Mouse (Mus musculus) heart, adult 2 months (tissue): ENCODE data around the gene Gpx3. TPM values are rescaled to one million over a fixed set of nuclear protein-coding genes. Genes with fewer than 3 reads are reported as not detected.

Experiments used
- DNase-seq, 2 experiments: peaks; one replicate each; pipeline ENCODE4 v3.0.0; 2021
- H3K27ac ChIP-seq: fragments of 200-600 bp; 2 replicates; pipeline ENCODE4 v1.8.1; 2022
- H3K27me3 ChIP-seq: fragments of 200-500 bp; 2 replicates; pipeline ENCODE4 v1.6.1; 2012; ENCODE audit warnings: mild to moderate bottlenecking, low read length, inconsistent platforms, mixed read lengths; ENCODE audit not compliant: control insufficient read depth, insufficient read depth
- H3K36me3 ChIP-seq: fragments of 200-500 bp; 2 replicates; pipeline ENCODE4 v1.6.1; 2012; ENCODE audit warnings: low read length, inconsistent platforms; ENCODE audit not compliant: control insufficient read depth, insufficient read depth
- H3K4me1 ChIP-seq: fragments of 200-500 bp; 2 replicates; pipeline ENCODE4 v1.6.1; 2011; ENCODE audit warnings: low read length; ENCODE audit not compliant: control insufficient read depth, insufficient read depth
- H3K4me3 ChIP-seq: fragments of 200-600 bp; 2 replicates; pipeline ENCODE4 v1.8.1; 2022
- H3K79me2 ChIP-seq: fragments of 200-500 bp; replicated peaks from 2 replicates; pipeline ENCODE4 v1.6.1; 2012; ENCODE audit warnings: mild to moderate bottlenecking, inconsistent platforms, low read length, moderate library complexity, mixed read lengths; ENCODE audit not compliant: control insufficient read depth, insufficient read depth
- H3K9ac ChIP-seq: fragments of 200-500 bp; 2 replicates; pipeline ENCODE4 v1.6.1; 2012; ENCODE audit warnings: low read depth, mild to moderate bottlenecking, control low read depth, inconsistent platforms, low read length, mixed read lengths
- CTCF ChIP-seq: fragments of 200-600 bp; IDR thresholded peaks from 2 replicates; pipeline ENCODE4 v1.8.1; 2022; ENCODE audit warnings: antibody characterized with exemption, mild to moderate bottlenecking, moderate library complexity
- EP300 ChIP-seq: fragments of 200-500 bp; IDR thresholded peaks from 2 replicates; pipeline ENCODE4 v1.6.1; 2011; ENCODE audit warnings: low read depth, low read length, control low read depth; ENCODE audit not compliant: insufficient read depth
- POLR2A ChIP-seq: fragments of 200-500 bp; IDR thresholded peaks from 2 replicates; pipeline ENCODE4 v1.6.1; 2011; ENCODE audit warnings: mild to moderate bottlenecking, low read depth, low read length, control low read depth; ENCODE audit not compliant: insufficient read depth
- WGBS: fragments of 180-500 bp; shearing (Covaris S2); methylation state at CpG from one replicate; pipeline ENCODE4 v1.1.7; 2018; 5-methylcytosine and 5-hydroxymethylcytosine counted together
- intact Hi-C: fragments of 180-260 bp; cut with DNase I; formaldehyde crosslinking; loops from one replicate; pipeline ENCODE4 v1.15.1; 2025
- polyA plus RNA-seq: library from polyadenylated mRNA; depleted of rRNA; stranded (reverse); fragments of >200 nt; gene quantifications from 2 replicates; pipeline ENCODE4 v1.2.3, GENCODE M21; 2012
- total RNA-seq, 2 experiments: library from RNA; stranded (reverse); gene quantifications; 2 replicates each; pipeline ENCODE4 v1.2.3; 2021

Gpx3 gene
- total and polyA plus RNA-seq, 3 experiments, result 219 to 401 (median 246) TPM

GRCm38 (mm10) chr11:54878893-54879292, 23.4 kb upstream of the Gpx3 start:
- Histone ChIP-seq H3K36me3 (no peaks in the 10 kb centered on the region; the same call in 1 of the 2 replicates), H3K27me3 (no peaks in the 10 kb centered on the region), H3K79me2 (no peaks in the 10 kb centered on the region), H3K4me3 (no peak overlapping the region), H3K4me1 (peaks cover 18% of the 10 kb centered on the region), H3K27ac (no peak overlapping the region), H3K9ac (no peak overlapping the region)
- 71% methylated on average over 6 of the region's 6 CpGs for WGBS
- no peak for DNase-seq
- TF ChIP-seq POLR2A (no peak), CTCF (no peak), EP300 (no peak)
- intact Hi-C loops, result loop anchor here (1.0 to 10.0 kb wide), 3 partner anchors 48 to 206 kb away; no protein-coding TSS in a partner anchor

- intact Hi-C loops, result loop anchor here (1.0 to 10.0 kb wide), 3 partner anchors 48 to 205 kb away; no protein-coding TSS in a partner anchor
- Histone ChIP-seq H3K27me3 (no peaks in the 10 kb centered on the region), H3K4me3 (no peak overlapping the region), H3K27ac (peak overlapping the region; percentile 78), H3K36me3 (no peaks in the 10 kb centered on the region; the same call in 1 of the 2 replicates), H3K79me2 (no peaks in the 10 kb centered on the region), H3K4me1 (peaks cover 20% of the 10 kb centered on the region), H3K9ac (peak overlapping the region; percentile 32; the same call in 1 of the 2 replicates)
- peak; percentile 75; the same call in 1 of the 2 replicates for TF ChIP-seq EP300
- peak; percentile 86 for TF ChIP-seq CTCF
- TF ChIP-seq POLR2A, result no peak
- peak; percentile 49 to 56 for DNase-seq
- WGBS, result 13% methylated on average over 4 of the region's 4 CpGs
Measured at GRCm38 (mm10) chr11:54879434-54879833, 22.8 kb upstream of the Gpx3 start.

GRCm38 (mm10) chr11:54879922-54880321, 22.3 kb upstream of the Gpx3 start:
- TF ChIP-seq CTCF, result no peak
- 0 out of 2 replicates have a peak, but pooled peaks have one; percentile 46 for TF ChIP-seq EP300
- Histone ChIP-seq H3K27ac (peak overlapping the region; percentile 78), H3K4me3 (no peak overlapping the region), H3K79me2 (no peaks in the 10 kb centered on the region), H3K27me3 (no peaks in the 10 kb centered on the region), H3K36me3 (no peaks in the 10 kb centered on the region; the same call in 1 of the 2 replicates), H3K9ac (no peak overlapping the region), H3K4me1 (peaks cover 20% of the 10 kb centered on the region)
- DNase-seq, result peak in 1 of 2 experiments; percentile 34
- WGBS, result 38% methylated on average over 10 of the region's 10 CpGs
- intact Hi-C loops, result loop anchor here (1.0 to 10.0 kb wide), 4 partner anchors 47 to 205 kb away; no protein-coding TSS in a partner anchor

- DNase-seq, result peak in 1 of 2 experiments; percentile 31
- no peaks in the 10 kb centered on the region; the same call in 1 of the 2 replicates for H3K36me3 ChIP-seq
- no peaks in the 10 kb centered on the region for H3K79me2 ChIP-seq
Measured at GRCm38 (mm10) chr11:54881051-54881474, 21.2 kb upstream of the Gpx3 start.

GRCm38 (mm10) chr11:54882671-54883070, 19.6 kb upstream of the Gpx3 start:
- peak; percentile 56 for TF ChIP-seq CTCF
- 0 out of 2 replicates have a peak, but pooled peaks have one; percentile 26 for TF ChIP-seq POLR2A
- peak; percentile 99 for TF ChIP-seq EP300
- Histone ChIP-seq H3K79me2 (no peaks in the 10 kb centered on the region), H3K9ac (no peak overlapping the region), H3K4me3 (no peak overlapping the region), H3K36me3 (no peaks in the 10 kb centered on the region; the same call in 1 of the 2 replicates), H3K4me1 (peaks cover 20% of the 10 kb centered on the region), H3K27ac (peak overlapping the region; percentile 84), H3K27me3 (no peaks in the 10 kb centered on the region)
- 29% methylated on average over 8 of the region's 8 CpGs for WGBS
- intact Hi-C loops, result loop anchor here (5.0 kb wide), 1 partner anchor 155 kb away; no protein-coding TSS in a partner anchor
- DNase-seq, result peak; percentile 79

More at GRCm38 (mm10) chr11:54881051-54881474, 21.2 kb upstream of the Gpx3 start:
- Histone ChIP-seq H3K27me3 (no peaks in the 10 kb centered on the region), H3K27ac (peak overlapping the region; percentile 78), H3K4me1 (peaks cover 20% of the 10 kb centered on the region), H3K4me3 (no peak overlapping the region), H3K9ac (no peak overlapping the region)
- intact Hi-C loops, result loop anchor here (5.0 kb wide), 1 partner anchor 156 kb away; no protein-coding TSS in a partner anchor
- 5% methylated on average over 2 of the region's 2 CpGs for WGBS
- 0 out of 2 replicates have a peak, but pooled peaks have one; percentile 22 for TF ChIP-seq EP300
- no peak for TF ChIP-seq POLR2A
- no peak for TF ChIP-seq CTCF

GRCm38 (mm10) chr11:54884197-54884828, 17.9 kb upstream of the Gpx3 start:
- no peak for DNase-seq
- TF ChIP-seq EP300 (no peak), POLR2A (no peak), CTCF (no peak)
- Histone ChIP-seq H3K79me2 (no peaks in the 10 kb centered on the region), H3K4me3 (no peak overlapping the region), H3K27me3 (no peaks in the 10 kb centered on the region), H3K4me1 (peaks cover 23% of the 10 kb centered on the region), H3K27ac (peak overlapping the region; percentile 84), H3K36me3 (no peaks in the 10 kb centered on the region; the same call in 1 of the 2 replicates), H3K9ac (no peak overlapping the region)
- WGBS, result 76% methylated on average over 5 of the region's 5 CpGs
- intact Hi-C loops, result loop anchor here (5.0 kb wide), 1 partner anchor 153 kb away; no protein-coding TSS in a partner anchor
